Comparison of ENCODE assay signal across 8 mouse cellular contexts in the genomic region with DNA sequence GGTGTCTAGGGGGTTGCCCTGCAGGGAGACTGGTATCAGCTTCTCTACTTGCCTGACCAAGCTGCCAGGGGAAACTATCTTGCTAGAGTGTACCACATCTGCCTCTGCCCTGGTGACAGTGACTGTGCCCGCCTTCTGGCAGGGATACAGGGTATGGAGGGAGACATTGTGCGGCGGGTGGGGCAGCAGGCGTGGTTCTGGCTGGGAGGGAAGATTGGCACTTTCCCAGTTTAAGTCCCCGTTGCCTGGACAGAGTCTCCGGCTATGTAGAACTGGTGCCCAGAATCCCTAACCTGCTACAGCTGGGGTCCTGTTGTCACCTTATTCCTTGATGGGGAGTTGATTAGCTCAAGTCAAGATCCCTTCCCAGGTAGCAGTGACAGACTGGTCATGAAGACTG. TPM values are rescaled to one million over a fixed set of nuclear protein-coding genes. Genes with fewer than 3 reads are reported as not detected.
DNase-seq lines count a peak whose midpoint lies in the region.

No protein-coding gene starts in this region.

- peaks cover 23% of the 10 kb centered on the region for H3K36me3 ChIP-seq in heart, embryonic 10.5 days
- 0 out of 2 replicates have a peak, but pooled peaks cover 7% of the 10 kb centered on the region for H3K36me3 ChIP-seq in macrophage (ENCODE audit: inconsistent target)

- H3K4me3 ChIP-seq in heart, embryonic 10.5 days, result peak overlapping the region; percentile 84
- peak overlapping the region; percentile 99 for H3K4me3 ChIP-seq in macrophage (ENCODE audit: inconsistent target)

- intact Hi-C loops in left cerebral cortex, postnatal 4 days (cut with DNase I), result no loop called here
- intact Hi-C loops in left cerebral cortex, postnatal 10 days (cut with DNase I), result no loop called here

- H3K79me2 ChIP-seq in macrophage (ENCODE audit: inconsistent target), result peaks cover 75% of the 10 kb centered on the region

- WGBS in heart, embryonic 10.5 days, result 76% methylated on average over 6 of the region's 6 CpGs
- 60% methylated on average over 6 of the region's 6 CpGs for WGBS in macrophage (ENCODE audit: missing documents)

- H3K27me3 ChIP-seq in heart, embryonic 10.5 days (ENCODE audit: insufficient read depth, poor library complexity, severe bottlenecking), result no peaks in the 10 kb centered on the region

- DNase-seq in left cerebral cortex, postnatal 4 days, result peak; percentile 80
- no peak for DNase-seq in left cerebral cortex, postnatal 10 days (ENCODE audit: extremely low spot score in 1 of 2, low spot score in 2 of 2)
- peak; percentile 75 for DNase-seq in brain, adult 2 months (ENCODE audit: low read depth, low spot score)
- DNase-seq in heart, embryonic 10.5 days (ENCODE audit: low spot score), result no peak
- DNase-seq in kidney, postnatal 10 days, result peak; percentile 58
- DNase-seq in testis, postnatal 10 days (ENCODE audit: low spot score), result peak; percentile 66
- DNase-seq in gastrocnemius, postnatal 25 days, result no peak

- peak overlapping the region; percentile 94; the same call in 1 of the 2 replicates for H3K27ac ChIP-seq in heart, embryonic 10.5 days
- peak overlapping the region; percentile 87 for H3K27ac ChIP-seq in macrophage

- no peaks in the 10 kb centered on the region for H3K9me3 ChIP-seq in heart, embryonic 10.5 days

- H3K4me1 ChIP-seq in heart, embryonic 10.5 days, result peaks cover 90% of the 10 kb centered on the region

RNA-seq across cellular contexts. Expression of gene Gnai2, which starts 2.7 kb away (rescaled TPM):
- 100 to 1,000 TPM; 302 to 303 TPM for total RNA-seq in left cerebral cortex, postnatal 4 days (2021)
- 100 to 1,000 TPM; 229 to 244 TPM for total RNA-seq in left cerebral cortex, postnatal 10 days (2021)
- polyA plus RNA-seq in heart, embryonic 10.5 days (2016; fragmentation: Nextera tagmentation; extraction: Ambion mirVana), result 359 and 404 TPM in 2 replicates
- total RNA-seq in macrophage (2018; cell fraction: chromatin; rRNA removed), result 100 to 1,000 TPM in 23 of 26 experiments, 10 to 100 TPM in 3; 71.0 to 453 (median 221) TPM
- total RNA-seq in macrophage (2018; cell fraction: cytosol; rRNA removed), result 100 to 1,000 TPM; 541 to 697 (median 633) TPM
- total RNA-seq in macrophage (2018; cell fraction: nucleus; rRNA removed), result 100 to 1,000 TPM; 118 to 431 (median 271) TPM
- 624 to 802 TPM (median 682 TPM) in 3 replicates for polyA plus RNA-seq in macrophage (2018)
- 10 to 100 TPM; 73.2 to 87.6 TPM for total RNA-seq in gastrocnemius, postnatal 25 days (2021)

RNA-seq across cellular contexts. Expression of gene Sema3b, which starts 23.4 kb away (rescaled TPM):
- 1 to 10 TPM; 3.9 to 5.6 TPM for total RNA-seq in left cerebral cortex, postnatal 4 days (2021)
- 1 to 10 TPM; 2.7 to 2.9 TPM for total RNA-seq in left cerebral cortex, postnatal 10 days (2021)
- polyA plus RNA-seq in heart, embryonic 10.5 days (2016; fragmentation: Nextera tagmentation; extraction: Ambion mirVana), result 4.9 and 8.2 TPM in 2 replicates
- 1 to 10 TPM in 3 of 26 experiments, under 1 TPM in 14, not detected in 9; 0.17 to 2.2 (median 0.60) TPM for total RNA-seq in macrophage (2018; cell fraction: chromatin; rRNA removed)
- total RNA-seq in macrophage (2018; cell fraction: cytosol; rRNA removed), result under 1 TPM in 3 of 26 experiments, not detected in 23; 0.03 to 0.14 (median 0.06) TPM
- total RNA-seq in macrophage (2018; cell fraction: nucleus; rRNA removed), result 1 to 10 TPM in 1 of 26 experiments, under 1 TPM in 4, not detected in 21; 0.11 to 1.0 (median 0.30) TPM
- polyA plus RNA-seq in macrophage (2018), result not detected in 3 replicates
- 10 to 100 TPM; 18.1 to 19.4 TPM for total RNA-seq in gastrocnemius, postnatal 25 days (2021)

RNA-seq across cellular contexts. Expression of gene Slc38a3, which starts 36.9 kb away (rescaled TPM):
- total RNA-seq in left cerebral cortex, postnatal 4 days (2021), result 10 to 100 TPM; 65.0 to 68.4 TPM
- 10 to 100 TPM; 84.1 to 90.3 TPM for total RNA-seq in left cerebral cortex, postnatal 10 days (2021)
- 4.2 and 4.5 TPM in 2 replicates for polyA plus RNA-seq in heart, embryonic 10.5 days (2016; fragmentation: Nextera tagmentation; extraction: Ambion mirVana)
- not detected for total RNA-seq in macrophage (2018; cell fraction: chromatin; rRNA removed)
- total RNA-seq in macrophage (2018; cell fraction: cytosol; rRNA removed), result not detected
- total RNA-seq in macrophage (2018; cell fraction: nucleus; rRNA removed), result not detected
- polyA plus RNA-seq in macrophage (2018), result not detected in 3 replicates
- 10 to 100 TPM; 72.1 to 77.5 TPM for total RNA-seq in gastrocnemius, postnatal 25 days (2021)

RNA-seq across cellular contexts. Expression of gene Ifrd2, which starts 45.0 kb away (rescaled TPM):
- total RNA-seq in left cerebral cortex, postnatal 4 days (2021), result 10 to 100 TPM; 12.5 to 14.5 TPM
- total RNA-seq in left cerebral cortex, postnatal 10 days (2021), result 10 to 100 TPM; 10.1 to 12.5 TPM
- 58.0 and 62.8 TPM in 2 replicates for polyA plus RNA-seq in heart, embryonic 10.5 days (2016; fragmentation: Nextera tagmentation; extraction: Ambion mirVana)
- 10 to 100 TPM in 7 of 26 experiments, 1 to 10 TPM in 19; 2.6 to 17.1 (median 7.9) TPM for total RNA-seq in macrophage (2018; cell fraction: chromatin; rRNA removed)
- 10 to 100 TPM in 1 of 26 experiments, 1 to 10 TPM in 25; 3.3 to 10.4 (median 6.3) TPM for total RNA-seq in macrophage (2018; cell fraction: cytosol; rRNA removed)
- total RNA-seq in macrophage (2018; cell fraction: nucleus; rRNA removed), result 10 to 100 TPM in 6 of 26 experiments, 1 to 10 TPM in 20; 2.1 to 27.4 (median 5.2) TPM
- polyA plus RNA-seq in macrophage (2018), result 4.4 to 25.0 TPM (median 10.0 TPM) in 3 replicates
- total RNA-seq in gastrocnemius, postnatal 25 days (2021), result 10 to 100 TPM; 44.2 to 45.3 TPM

RNA-seq across cellular contexts. Expression of gene Gnat1, which starts 47.0 kb away (rescaled TPM):
- total RNA-seq in left cerebral cortex, postnatal 4 days (2021), result 1 to 10 TPM in 1 of 2 experiments, under 1 TPM in 1; 0.30 to 1.1 TPM
- total RNA-seq in left cerebral cortex, postnatal 10 days (2021), result under 1 TPM; 0.32 to 0.93 TPM
- 1.2 and 3.2 TPM in 2 replicates for polyA plus RNA-seq in heart, embryonic 10.5 days (2016; fragmentation: Nextera tagmentation; extraction: Ambion mirVana)
- total RNA-seq in macrophage (2018; cell fraction: chromatin; rRNA removed), result 1 to 10 TPM in 8 of 26 experiments, not detected in 18; 2.2 to 2.9 (median 2.5) TPM
- under 1 TPM in 1 of 26 experiments, not detected in 25; 0.14 TPM for total RNA-seq in macrophage (2018; cell fraction: cytosol; rRNA removed)
- total RNA-seq in macrophage (2018; cell fraction: nucleus; rRNA removed), result 1 to 10 TPM in 4 of 26 experiments, not detected in 22; 1.4 to 4.9 (median 1.9) TPM
- polyA plus RNA-seq in macrophage (2018), result not detected in 3 replicates
- not detected for total RNA-seq in gastrocnemius, postnatal 25 days (2021)

Comparison
In these comparisons a context has a peak if more than half of its experiments do, and no peak if none do; other contexts are left out.
1. DNase-seq: peak in left cerebral cortex, postnatal 4 days (single experiment), brain, adult 2 months (single experiment), kidney, postnatal 10 days (single experiment) and testis, postnatal 10 days (single experiment); none in left cerebral cortex, postnatal 10 days (0 of 2), heart, embryonic 10.5 days (single experiment) and gastrocnemius, postnatal 25 days (single experiment).